Mouse (Mus musculus): ENCODE data around the gene Rapgef4.
A peak's percentile ranks its signal among the peaks of the same experiment; 100 is the strongest.

The Rapgef4 gene

GRCm38 (mm10) chr2:72201506-72201905 is 220.5 kb downstream of the Rapgef4 start:
- peak; percentile 33 to 39 for DNase-seq

GRCm38 (mm10) chr2:72202252-72202651 is 221.2 kb downstream of the Rapgef4 start:
- no peak for DNase-seq

- DNase-seq: peak; percentile 79 to 83
These were observed 222.6 kb downstream of the Rapgef4 start for GRCm38 (mm10) chr2:72203609-72204008.

DNA sequence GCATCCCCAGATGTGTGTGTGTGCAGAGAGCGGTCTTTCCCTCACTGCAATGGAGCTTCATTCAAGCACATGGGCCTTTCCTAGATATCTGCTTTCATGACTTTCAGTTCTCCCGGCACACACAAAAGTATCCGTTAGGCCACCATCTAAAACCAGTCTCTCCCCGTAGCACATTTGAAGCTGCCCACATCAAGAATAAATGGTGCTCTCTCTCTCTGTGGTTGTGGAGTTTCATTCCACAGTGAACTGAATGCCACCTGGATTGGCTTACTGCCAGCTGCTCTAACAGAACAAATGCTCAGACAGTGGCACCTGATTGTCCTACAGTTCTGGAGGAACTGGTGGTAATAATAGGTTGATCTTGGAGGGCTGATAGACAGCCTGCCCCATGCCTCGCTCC is 224.8 kb downstream of the Rapgef4 start:
- DNase-seq: peak; percentile 49 to 64

GRCm38 (mm10) chr2:72206530-72207248 is 225.6 kb downstream of the Rapgef4 start:
- no peak for DNase-seq

DNA sequence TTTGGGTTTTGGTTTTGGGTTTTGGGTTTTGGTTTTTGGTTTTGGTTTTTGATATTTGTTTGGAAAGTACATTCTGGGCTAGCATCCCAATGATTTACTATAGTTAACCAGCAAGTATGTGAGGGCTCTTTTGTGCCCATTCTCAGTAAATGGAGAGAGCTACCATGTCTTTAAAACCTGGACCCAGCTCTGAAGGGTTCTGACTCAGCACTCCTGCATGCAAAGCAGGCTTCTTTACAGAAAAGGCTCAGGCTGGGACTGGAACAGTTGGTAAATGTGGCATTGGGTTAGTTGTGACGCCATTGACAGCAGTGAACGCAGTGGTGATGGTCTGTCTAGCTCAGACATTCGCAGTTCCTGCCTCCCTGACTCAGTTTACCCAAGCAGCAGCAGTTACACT is 236.3 kb downstream of the Rapgef4 start:
- no peak for DNase-seq

DNA sequence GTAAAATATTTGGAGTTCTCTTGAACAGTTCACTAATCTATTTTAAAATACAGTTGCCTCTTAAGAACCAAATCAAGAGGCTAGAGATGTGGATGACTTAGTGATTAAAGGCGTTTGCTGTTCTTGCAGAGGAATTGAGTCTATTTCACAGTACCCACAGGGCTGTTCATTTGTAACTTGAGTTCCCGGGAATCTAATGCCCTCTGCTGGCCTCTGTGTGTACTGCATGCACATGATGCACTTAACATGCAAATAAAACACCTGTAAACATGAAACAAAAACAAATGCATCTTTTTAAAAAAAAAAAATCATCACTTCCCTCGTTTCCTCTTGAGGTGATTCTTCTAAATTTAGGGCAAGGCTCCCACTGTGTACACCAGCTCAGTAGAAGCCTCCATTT is 238.9 kb downstream of the Rapgef4 start:
- peak; percentile 73 to 78 for DNase-seq

GRCm38 (mm10) chr2:72221283-72221682 is 240.2 kb downstream of the Rapgef4 start:
- DNase-seq: no peak

DNA sequence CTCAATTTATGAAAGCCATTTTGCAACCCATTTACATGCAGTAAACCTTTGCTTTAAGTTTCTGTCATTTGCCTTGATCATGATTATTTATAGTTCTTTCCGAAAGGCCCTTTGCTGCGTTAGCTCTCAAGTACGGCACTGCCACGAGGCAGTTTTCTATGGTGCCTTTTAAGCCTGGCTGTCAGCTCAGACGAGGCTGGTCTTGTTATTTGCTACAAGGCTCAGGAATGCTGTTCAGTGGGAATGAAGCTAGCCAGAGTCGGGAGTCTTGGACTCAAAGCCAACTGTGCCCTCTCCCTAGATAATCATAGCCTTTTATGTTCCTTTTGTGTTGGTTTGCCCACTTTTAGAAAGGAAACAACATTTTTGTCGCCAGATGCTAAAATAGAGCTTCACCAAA is 240.7 kb downstream of the Rapgef4 start:
- no peak for DNase-seq

- no peak for DNase-seq
These were observed 241.2 kb downstream of the Rapgef4 start for GRCm38 (mm10) chr2:72222276-72222675.

GRCm38 (mm10) chr2:72222736-72223455 is 241.9 kb downstream of the Rapgef4 start:
- DNase-seq: no peak

GRCm38 (mm10) chr2:72223479-72223878 is 242.4 kb downstream of the Rapgef4 start:
- DNase-seq: no peak

DNA sequence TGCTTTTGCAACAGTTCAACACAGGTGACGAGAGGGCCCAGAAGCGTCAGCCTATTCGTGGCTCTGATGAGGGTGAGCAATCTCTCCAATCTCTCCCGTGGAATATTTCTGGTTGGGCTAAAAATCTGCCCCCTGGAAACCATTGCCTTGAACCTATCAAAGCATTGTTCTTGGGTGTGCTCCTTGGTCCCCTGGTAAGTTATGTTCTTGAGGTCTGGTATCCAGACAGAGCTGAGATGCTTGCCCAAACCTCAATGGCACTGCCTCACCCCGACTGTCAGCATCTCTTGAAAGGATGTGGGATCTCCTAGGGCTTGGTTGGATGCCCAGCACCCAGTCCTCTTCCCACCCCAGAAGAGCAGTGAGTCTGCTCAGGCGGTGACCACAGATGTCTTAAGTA is 245.0 kb downstream of the Rapgef4 start:
- no peak for DNase-seq

- no peak for DNase-seq
These were observed 246.4 kb downstream of the Rapgef4 start for GRCm38 (mm10) chr2:72227416-72227815.

DNA sequence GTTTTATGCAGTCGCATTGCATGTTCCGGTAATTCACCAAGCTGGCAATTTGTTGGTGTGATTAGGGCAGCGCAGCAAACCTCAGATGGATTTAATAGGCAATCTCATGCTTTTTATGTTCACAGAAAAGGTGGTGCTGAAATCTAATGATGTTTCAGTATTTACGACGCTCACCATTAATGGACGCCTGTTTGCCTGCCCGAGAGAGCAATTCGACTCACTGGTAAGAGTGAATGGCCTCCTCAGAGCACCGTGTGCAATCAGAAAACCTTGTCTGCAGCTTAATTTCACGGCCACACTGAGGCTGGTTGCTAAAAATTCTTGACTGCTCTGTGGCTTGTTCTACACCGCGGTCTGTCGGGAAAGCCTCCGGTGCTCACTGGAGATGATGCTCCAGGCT is 247.8 kb downstream of the Rapgef4 start:
- DNase-seq: no peak

- DNase-seq: no peak
These were observed 249.5 kb downstream of the Rapgef4 start for GRCm38 (mm10) chr2:72230545-72230944.

- DNase-seq: no peak
These were observed 253.0 kb downstream of the Rapgef4 start for GRCm38 (mm10) chr2:72234085-72234484.

DNA sequence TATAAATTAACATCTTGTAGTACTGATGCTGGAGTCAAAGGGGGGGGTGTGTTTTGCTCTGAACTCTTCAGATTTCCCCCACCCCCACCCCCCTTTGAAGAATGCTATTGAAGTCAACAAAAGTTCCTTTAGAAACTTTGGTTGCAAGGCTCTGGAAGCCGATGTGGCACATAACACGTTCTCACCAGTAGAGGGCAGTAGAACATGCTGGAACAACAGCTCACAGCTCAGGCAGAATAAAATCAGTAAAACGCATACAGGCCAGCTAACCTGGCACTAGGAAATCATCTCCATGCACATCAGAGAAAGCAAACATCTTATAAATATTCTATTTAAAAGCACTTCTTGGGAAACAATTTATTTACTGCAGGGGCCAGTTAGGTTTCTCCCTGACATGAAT is 253.9 kb downstream of the Rapgef4 start:
- DNase-seq: peak; percentile 45 to 54

GRCm38 (mm10) chr2:72235361-72235901 is 254.4 kb downstream of the Rapgef4 start:
- DNase-seq: no peak

DNA sequence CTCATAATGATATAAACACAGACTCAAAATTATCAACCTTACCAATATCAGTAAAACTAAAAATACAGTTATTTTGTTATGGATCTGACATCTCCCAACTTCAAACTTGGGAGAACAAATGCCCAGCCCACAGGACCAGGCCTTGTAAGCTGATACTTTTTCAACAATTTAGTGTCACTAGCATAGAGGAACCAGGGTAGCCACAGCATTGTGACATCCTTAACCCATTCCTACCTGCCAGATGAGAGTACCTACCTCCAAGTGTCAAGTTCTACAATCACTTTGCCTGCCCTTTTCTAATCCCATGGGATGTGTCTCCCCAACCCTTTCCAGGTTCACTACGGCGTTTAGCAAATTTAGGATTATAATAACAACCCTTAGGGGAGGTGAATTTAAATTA is 257.4 kb downstream of the Rapgef4 start:
- no peak for DNase-seq

- no peak for DNase-seq
These were observed 257.9 kb downstream of the Rapgef4 start for GRCm38 (mm10) chr2:72238925-72239324.

GRCm38 (mm10) chr2:72239456-72239855 is 258.4 kb downstream of the Rapgef4 start:
- no peak for DNase-seq

- DNase-seq: no peak
These were observed 259.0 kb downstream of the Rapgef4 start for GRCm38 (mm10) chr2:72239993-72240392.

GRCm38 (mm10) chr2:72240691-72241090 is 259.7 kb downstream of the Rapgef4 start:
- DNase-seq: no peak

All from thymus, postnatal 36 days (tissue).